Mouse (Mus musculus): ENCODE data around the gene Padi3. TPM values are rescaled to one million over a fixed set of nuclear protein-coding genes. Genes with fewer than 3 reads are reported as not detected.

The Padi3 gene
- total and polyA plus RNA-seq, 3 experiments: 73.1 to 106 TPM; not detected in 1

- peaks cover 0 to 9% of the 10 kb centered on the region in 2 experiments; a peak in 2 of 4 replicates for H3K36me3 ChIP-seq (ENCODE audit: control insufficient read depth in 1 of 2, insufficient read depth in 2 of 2, low read length in 2 of 2)
- TF ChIP-seq E2F4 (IDR thresholded peaks at IDR 0.05; ENCODE audit: borderline replicate concordance, low read depth, low read length): no peak
- no peak for TF ChIP-seq KAT2A (conservative IDR thresholded peaks at IDR 0.05; ENCODE audit: low read depth, low read length)
- TF ChIP-seq RAD21 (IDR thresholded peaks at IDR 0.05; ENCODE audit: low read depth, low read length): peak; percentile 35
- TF ChIP-seq CTCF (IDR thresholded peaks at IDR 0.05 in 2 of 3, conservative IDR thresholded peaks at IDR 0.05 in 1 of 3; ENCODE audit: control insufficient read depth in 1 of 3, insufficient read depth in 1 of 3, low read depth in 2 of 3, low read length in 3 of 3, poor library complexity in 1 of 3, severe bottlenecking in 1 of 3): peak; percentile 19 to 59 (median 46); a peak in 5 of 6 replicates
- no peak for TF ChIP-seq TBP (IDR thresholded peaks at IDR 0.05; ENCODE audit: low read depth, low read length)
- no peak overlapping the region for H3K4me3 ChIP-seq (ENCODE audit: control insufficient read depth in 1 of 2, insufficient read depth in 1 of 2, low read depth in 2 of 2, low read length in 2 of 2)
- H3K27me3 ChIP-seq (ENCODE audit: control insufficient read depth in 1 of 2, insufficient read depth in 2 of 2, low read length in 2 of 2): no peaks in the 10 kb centered on the region
- H3K4me1 ChIP-seq (ENCODE audit: control insufficient read depth in 1 of 2, insufficient read depth in 2 of 2, low read length in 2 of 2): peaks cover 0 to 28% of the 10 kb centered on the region in 2 experiments; a peak in 3 of 4 replicates
- H3K27ac ChIP-seq (ENCODE audit: control insufficient read depth, low read depth, low read length): no peak overlapping the region; the same call in 1 of the 2 replicates
- peak overlapping the region; percentile 13; the same call in 1 of the 2 replicates for H3K9ac ChIP-seq (ENCODE audit: control insufficient read depth, low read depth, low read length, poor library complexity, severe bottlenecking)
- no peaks in the 10 kb centered on the region for H3K79me2 ChIP-seq (ENCODE audit: control insufficient read depth, insufficient read depth, low read length, poor library complexity)
- H3K9me3 ChIP-seq (replicated peaks; ENCODE audit: insufficient read depth, low read length): no peaks in the 10 kb centered on the region
- peak; percentile 59 for DNase-seq (ENCODE audit: low read depth, low spot score)
Observed at GRCm38 (mm10) chr4:140817413-140817812, 7.0 kb upstream of the Padi3 start.

- Histone ChIP-seq H3K9me3 (replicated peaks; ENCODE audit: insufficient read depth, low read length) (no peaks in the 10 kb centered on the region), H3K9ac (ENCODE audit: control insufficient read depth, low read depth, low read length, poor library complexity, severe bottlenecking) (peak overlapping the region; percentile 33), H3K4me1 (ENCODE audit: control insufficient read depth in 1 of 2, insufficient read depth in 2 of 2, low read length in 2 of 2) (peaks cover 0 to 39% of the 10 kb centered on the region in 2 experiments; a peak in 3 of 4 replicates), H3K27me3 (ENCODE audit: control insufficient read depth in 1 of 2, insufficient read depth in 2 of 2, low read length in 2 of 2) (no peaks in the 10 kb centered on the region), H3K4me3 (ENCODE audit: control insufficient read depth in 1 of 2, insufficient read depth in 1 of 2, low read depth in 2 of 2, low read length in 2 of 2) (peak overlapping the region in 1 of 2 experiments; percentile 18; a peak in 2 of 4 replicates), H3K27ac (ENCODE audit: control insufficient read depth, low read depth, low read length) (peak overlapping the region; percentile 78), H3K36me3 (ENCODE audit: control insufficient read depth in 1 of 2, insufficient read depth in 2 of 2, low read length in 2 of 2) (peaks cover 0 to 9% of the 10 kb centered on the region in 2 experiments; a peak in 2 of 4 replicates), H3K79me2 (ENCODE audit: control insufficient read depth, insufficient read depth, low read length, poor library complexity) (no peaks in the 10 kb centered on the region)
- TF ChIP-seq EP300 (IDR thresholded peaks at IDR 0.05; ENCODE audit: low read depth in 1 of 2, low read length in 2 of 2) (peak; percentile 43 to 76), MAX (IDR thresholded peaks at IDR 0.05; ENCODE audit: low read length) (peak; percentile 89), ZKSCAN1 (IDR thresholded peaks at IDR 0.05; ENCODE audit: low read depth, low read length) (no peak), HCFC1 (IDR thresholded peaks at IDR 0.05; ENCODE audit: low read depth, low read length) (peak; percentile 71), ELF1 (IDR thresholded peaks at IDR 0.05; ENCODE audit: low read depth, low read length) (peak; percentile 39; the same call in 1 of the 2 replicates), TCF12 (IDR thresholded peaks at IDR 0.05; ENCODE audit: low read depth, low read length) (peak; percentile 81), CHD1 (IDR thresholded peaks at IDR 0.05; ENCODE audit: low read depth, low read length) (no peak), ETS1 (IDR thresholded peaks at IDR 0.05; ENCODE audit: low read depth, low read length) (peak; percentile 81), RCOR1 (IDR thresholded peaks at IDR 0.05; ENCODE audit: low read depth, low read length) (0 out of 2 replicates have a peak, but pooled peaks have one; percentile 20), UBTF (IDR thresholded peaks at IDR 0.05; ENCODE audit: borderline replicate concordance, insufficient read depth, low read depth, low read length) (no peak), USF2 (IDR thresholded peaks at IDR 0.05; ENCODE audit: borderline replicate concordance in 1 of 2, insufficient read depth in 1 of 2, low read depth in 1 of 2, low read length in 2 of 2) (no peak), CHD2 (IDR thresholded peaks at IDR 0.05; ENCODE audit: low read length) (no peak), NELFE (IDR thresholded peaks at IDR 0.05; ENCODE audit: low read depth, low read length) (peak; percentile 36; the same call in 1 of the 2 replicates), SIN3A (IDR thresholded peaks at IDR 0.05; ENCODE audit: low read length) (peak; percentile 67), USF1 (IDR thresholded peaks at IDR 0.05; ENCODE audit: low read depth, low read length) (peak; percentile 72), ZNF384 (IDR thresholded peaks at IDR 0.05; ENCODE audit: low read depth, low read length) (no peak), MYC (IDR thresholded peaks at IDR 0.05; ENCODE audit: low read depth, low read length) (peak; percentile 94), MXI1 (IDR thresholded peaks at IDR 0.05; ENCODE audit: low read depth, low read length) (peak; percentile 89), POLR2AphosphoS2 (IDR thresholded peaks at IDR 0.05; ENCODE audit: low read length) (0 out of 2 replicates have a peak, but pooled peaks have one; percentile 29), POLR2A (IDR thresholded peaks at IDR 0.05; ENCODE audit: control insufficient read depth in 1 of 2, insufficient read depth in 1 of 2, low read depth in 1 of 2, low read length in 2 of 2, poor library complexity in 1 of 2) (peak; percentile 24 to 28; a peak in 2 of 4 replicates), RAD21 (IDR thresholded peaks at IDR 0.05; ENCODE audit: low read depth, low read length) (no peak), GATA1 (IDR thresholded peaks at IDR 0.05; ENCODE audit: low read depth, low read length) (peak; percentile 85), TAL1 (IDR thresholded peaks at IDR 0.05; ENCODE audit: low read length) (peak; percentile 92), MAZ (IDR thresholded peaks at IDR 0.05; ENCODE audit: low read depth, low read length) (no peak)
- peak; percentile 88 for DNase-seq (ENCODE audit: low read depth, low spot score)
Observed at GRCm38 (mm10) chr4:140815996-140816917, 5.8 kb upstream of the Padi3 start.

Data from MEL (cell line).